ENCODE assay signal across 9 mouse cellular contexts in the genomic region with DNA sequence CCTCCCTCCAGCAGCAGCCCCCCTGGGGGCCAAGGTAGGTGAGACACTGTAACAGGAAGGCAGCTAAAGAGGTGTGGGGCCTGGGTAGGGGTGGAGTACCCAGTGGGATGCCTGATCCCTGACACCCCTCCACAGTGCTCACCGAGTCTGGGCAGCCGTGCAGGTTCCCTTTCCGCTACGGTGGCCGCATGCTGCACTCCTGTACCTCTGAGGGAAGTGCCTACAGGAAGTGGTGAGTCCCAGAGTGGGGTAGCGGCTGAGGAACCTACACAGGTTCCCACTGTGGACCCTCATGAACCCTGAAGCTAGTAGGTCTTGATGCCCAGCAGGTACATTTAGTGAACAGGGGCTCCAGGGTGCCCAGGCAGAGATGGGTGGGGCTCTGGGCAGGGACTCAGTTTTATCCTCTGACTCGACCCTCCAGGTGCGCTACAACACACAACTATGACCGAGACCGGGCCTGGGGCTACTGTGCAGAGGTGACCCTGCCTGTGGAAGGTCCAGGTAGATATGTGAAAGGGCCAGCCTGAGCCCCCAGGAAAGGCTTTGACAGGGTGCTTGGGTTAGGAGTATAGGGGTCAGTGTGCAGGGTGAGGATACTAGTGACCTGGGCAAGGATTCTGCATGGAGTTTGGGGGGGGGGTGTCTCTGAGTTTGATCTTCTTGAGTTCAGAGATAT. TPM values are rescaled to one million over a fixed set of nuclear protein-coding genes. Genes with fewer than 3 reads are reported as not detected.
DNase-seq lines count a peak whose midpoint lies in the region; ATAC-seq and TF ChIP-seq lines count a peak whose summit lies in the region.
"Had no signal": no experiment of that assay in that cellular context is flagged by ENCODE, and none has a peak within 500 bp of the region (broad histone marks: within the 10 kb centered on the region; RNA-seq: fewer than 3 reads in every experiment).

No protein-coding gene starts in this region.

- DNase-seq in kidney, postnatal 14 days, result no peak
- no peak for DNase-seq in liver, embryonic 13.5 days
- no peak for DNase-seq in stomach, postnatal 0 days (ENCODE audit: low spot score)
- DNase-seq in layer of hippocampus, postnatal 25 days (ENCODE audit: extremely low spot score in 1 of 2, low spot score in 1 of 2), result no peak
- no peak for DNase-seq in layer of hippocampus, adult 2 months (ENCODE audit: low spot score in 2 of 2)
- DNase-seq in left cerebral cortex, postnatal 10 days (ENCODE audit: extremely low spot score in 1 of 2, low spot score in 2 of 2), result no peak

- H3K36me3 ChIP-seq in kidney, embryonic 14.5 days (ENCODE audit: control insufficient read depth, insufficient read depth, low read length), result no peaks in the 10 kb centered on the region
- H3K36me3 ChIP-seq in liver, embryonic 13.5 days, result peaks cover 10% of the 10 kb centered on the region; the same call in 1 of the 2 replicates
- H3K36me3 ChIP-seq in stomach, postnatal 0 days (ENCODE audit: control insufficient read depth, insufficient read depth, low read length), result no peaks in the 10 kb centered on the region
- H3K36me3 ChIP-seq: G1E had no signal

- H3K4me2 ChIP-seq in kidney, embryonic 14.5 days (replicated peaks; ENCODE audit: low read depth, low read length), result no peak overlapping the region
- peak overlapping the region; percentile 50 for H3K4me2 ChIP-seq in liver, embryonic 13.5 days
- H3K4me2 ChIP-seq in stomach, postnatal 0 days (replicated peaks; ENCODE audit: low read depth), result no peak overlapping the region

- no peak for TF ChIP-seq EP300 in stomach, postnatal 0 days (optimal IDR thresholded peaks at IDR 0.05)

- peaks cover 7% of the 10 kb centered on the region; the same call in 1 of the 2 replicates for H3K4me1 ChIP-seq in kidney, embryonic 14.5 days (ENCODE audit: control insufficient read depth, insufficient read depth, low read length)
- peaks cover 46% of the 10 kb centered on the region for H3K4me1 ChIP-seq in liver, embryonic 13.5 days (replicated peaks)
- H3K4me1 ChIP-seq in stomach, postnatal 0 days (replicated peaks; ENCODE audit: control insufficient read depth, insufficient read depth), result no peaks in the 10 kb centered on the region

- no peaks in the 10 kb centered on the region for H3K27me3 ChIP-seq in kidney, embryonic 14.5 days (ENCODE audit: control insufficient read depth, insufficient read depth, low read length)
- H3K27me3 ChIP-seq in liver, embryonic 13.5 days, result peaks cover 5% of the 10 kb centered on the region; the same call in 1 of the 2 replicates
- no peaks in the 10 kb centered on the region for H3K27me3 ChIP-seq in stomach, postnatal 0 days (ENCODE audit: control insufficient read depth, insufficient read depth, low read length)

- no peak overlapping the region for H3K4me3 ChIP-seq in kidney, embryonic 14.5 days (ENCODE audit: low read length)
- peak overlapping the region; percentile 40 for H3K4me3 ChIP-seq in liver, embryonic 13.5 days (replicated peaks)
- no peak overlapping the region for H3K4me3 ChIP-seq in stomach, postnatal 0 days (ENCODE audit: low read depth, low read length)
- no peak overlapping the region for H3K4me3 ChIP-seq in layer of hippocampus, adult 2 months

- H3K9ac ChIP-seq in kidney, embryonic 14.5 days (ENCODE audit: low read depth, low read length), result no peak overlapping the region
- peak overlapping the region; percentile 59; the same call in 1 of the 2 replicates for H3K9ac ChIP-seq in liver, embryonic 13.5 days
- H3K9ac ChIP-seq in stomach, postnatal 0 days (ENCODE audit: low read length), result no peak overlapping the region

- no peaks in the 10 kb centered on the region for H3K9me3 ChIP-seq in kidney, embryonic 14.5 days (ENCODE audit: control insufficient read depth, low read length)
- no peaks in the 10 kb centered on the region for H3K9me3 ChIP-seq in liver, embryonic 13.5 days (replicated peaks)
- H3K9me3 ChIP-seq in stomach, postnatal 0 days (ENCODE audit: control insufficient read depth, low read length), result no peaks in the 10 kb centered on the region
- H3K9me3 ChIP-seq: G1E had no signal

- no peak overlapping the region for H3K27ac ChIP-seq in kidney, embryonic 14.5 days (ENCODE audit: low read depth, low read length)
- H3K27ac ChIP-seq in liver, embryonic 13.5 days, result peak overlapping the region; percentile 76
- H3K27ac ChIP-seq in stomach, postnatal 0 days (replicated peaks), result no peak overlapping the region
- H3K27ac ChIP-seq in layer of hippocampus, adult 2 months, result no peak overlapping the region

- WGBS in kidney, embryonic 14.5 days, result 62% methylated on average over 10 of the region's 10 CpGs
- WGBS in liver, embryonic 13.5 days (ENCODE audit: insufficient replicate concordance), result 31% methylated on average over 10 of the region's 10 CpGs
- WGBS in stomach, postnatal 0 days, result 55% methylated on average over 10 of the region's 10 CpGs

- peak; percentile 1; the same call in 1 of the 2 replicates for ATAC-seq in kidney, embryonic 14.5 days (ENCODE audit: low FRiP score, low TSS enrichment)
- peak; percentile 9; the same call in 1 of the 2 replicates for ATAC-seq in erythroid progenitor cell, adult 5-6 weeks (replicated peaks; ENCODE audit: low FRiP score, poor library complexity, severe bottlenecking)
- ATAC-seq in liver, embryonic 13.5 days (ENCODE audit: low read depth), result 0 out of 2 replicates have a peak, but pooled peaks have one; percentile 0
- ATAC-seq in stomach, postnatal 0 days (ENCODE audit: low FRiP score, low TSS enrichment), result peak; percentile 11; the same call in 1 of the 2 replicates

- TF ChIP-seq CTCF in stomach, postnatal 0 days (IDR thresholded peaks at IDR 0.05; ENCODE audit: low read depth), result no peak
- TF ChIP-seq CTCF in layer of hippocampus, adult 2 months (conservative IDR thresholded peaks at IDR 0.05), result no peak

- intact Hi-C loops in left cerebral cortex, postnatal 10 days (cut with DNase I), result loop anchor here (2.0 to 5.0 kb wide), 3 partner anchors 55 to 380 kb away; partner anchors contain the start of genes Grk4 and Nop14

RNA-seq across cellular contexts. Expression of gene Hgfac, which starts 1.3 kb away (rescaled TPM):
- polyA plus RNA-seq in kidney, embryonic 14.5 days (2014; fragmentation: Nextera tagmentation; extraction: Ambion mirVana), result 0.76 and 0.96 TPM in 2 replicates
- not detected in 2 replicates for total RNA-seq in erythroid progenitor cell, adult 5-6 weeks (2015; ENCODE audit: low replicate concordance)
- not detected in 2 replicates for total RNA-seq in erythroid progenitor cell, adult 5-6 weeks (2017; ENCODE audit: low replicate concordance)
- polyA plus RNA-seq in liver, embryonic 13.5 days (2015; fragmentation: Nextera tagmentation; extraction: Ambion mirVana), result 51.6 and 53.5 TPM in 2 replicates
- 1.6 and 2.5 TPM in 2 replicates for polyA plus RNA-seq in stomach, postnatal 0 days (2015; fragmentation: Nextera tagmentation; extraction: Ambion mirVana)
- total RNA-seq in layer of hippocampus, postnatal 25 days (2021), result under 1 TPM; 0.64 to 0.80 TPM
- total RNA-seq in layer of hippocampus, adult 2 months (2021), result 1 to 10 TPM; 1.5 to 1.8 TPM
- total RNA-seq in left cerebral cortex, postnatal 10 days (2021), result 1 to 10 TPM in 1 of 2 experiments, under 1 TPM in 1; 0.91 to 1.1 TPM
- polyA plus RNA-seq: G1E had no signal

RNA-seq across cellular contexts. Expression of gene Dok7, which starts 14.0 kb away (rescaled TPM):
- polyA plus RNA-seq in kidney, embryonic 14.5 days (2014; fragmentation: Nextera tagmentation; extraction: Ambion mirVana), result 0.35 and 0.37 TPM in 2 replicates
- total RNA-seq in erythroid progenitor cell, adult 5-6 weeks (2015; ENCODE audit: low replicate concordance), result not detected in 2 replicates
- total RNA-seq in erythroid progenitor cell, adult 5-6 weeks (2017; ENCODE audit: low replicate concordance), result not detected in 2 replicates
- polyA plus RNA-seq in liver, embryonic 13.5 days (2015; fragmentation: Nextera tagmentation; extraction: Ambion mirVana), result 0.13 and 0.16 TPM in 2 replicates
- 0.72 and 1.0 TPM in 2 replicates for polyA plus RNA-seq in stomach, postnatal 0 days (2015; fragmentation: Nextera tagmentation; extraction: Ambion mirVana)
- total RNA-seq in layer of hippocampus, postnatal 25 days (2021), result 10 to 100 TPM; 20.2 to 24.0 TPM
- total RNA-seq in layer of hippocampus, adult 2 months (2021), result 10 to 100 TPM; 19.5 to 20.0 TPM
- 10 to 100 TPM; 12.0 to 16.5 TPM for total RNA-seq in left cerebral cortex, postnatal 10 days (2021)
- total RNA-seq: G1E had no signal
- polyA plus RNA-seq: G1E had no signal

Comparison
In these comparisons a context has a peak if more than half of its experiments do, and no peak if none do; other contexts are left out.
1. RNA of gene Dok7, which starts 14.0 kb away (total RNA-seq): 20.2 to 24.0 TPM in layer of hippocampus, postnatal 25 days, 19.5 to 20.0 TPM in layer of hippocampus, adult 2 months and 12.0 to 16.5 TPM in left cerebral cortex, postnatal 10 days; not detected in erythroid progenitor cell, adult 5-6 weeks; every median in the first group is over 10 times any median in the second.
2. Peak in every context shown above with its lines, with median percentiles within 50 percentile points of each other: ATAC-seq.